Comparison of ENCODE assay signal across 13 mouse cellular contexts in genomic region chr10:23942465-23942864, GRCm38 (mm10). TPM values are rescaled to one million over a fixed set of nuclear protein-coding genes. Genes with fewer than 3 reads are reported as not detected.
DNase-seq lines count a peak whose midpoint lies in the region; ATAC-seq and TF ChIP-seq lines count a peak whose summit lies in the region.
"Had no signal": no experiment of that assay in that cellular context is flagged by ENCODE, and none has a peak within 500 bp of the region (broad histone marks: within the 10 kb centered on the region; RNA-seq: fewer than 3 reads in every experiment).

No protein-coding gene starts in this region.

- 87% methylated on average over 5 of the region's 5 CpGs for WGBS in kidney, embryonic 14.5 days
- WGBS in forebrain, postnatal 0 days = 82% methylated on average over 5 of the region's 5 CpGs

- H3K9ac ChIP-seq in kidney, embryonic 14.5 days (ENCODE audit: low read depth, low read length) = no peak overlapping the region
- H3K9ac ChIP-seq in forebrain, postnatal 0 days = no peak overlapping the region
- H3K9ac ChIP-seq: liver, embryonic 15.5 days; neural tube, embryonic 13.5 days had no signal

- no peak overlapping the region for H3K27ac ChIP-seq in kidney, embryonic 14.5 days (ENCODE audit: low read depth, low read length)
- no peak overlapping the region for H3K27ac ChIP-seq in forebrain, postnatal 0 days (ENCODE audit: low read depth, low read length)
- H3K27ac ChIP-seq: liver, embryonic 15.5 days; neural tube, embryonic 13.5 days had no signal

- ATAC-seq in kidney, embryonic 14.5 days (ENCODE audit: low FRiP score, low TSS enrichment) = no peak
- ATAC-seq in forebrain, postnatal 0 days = no peak

- DNase-seq in kidney, postnatal 10 days = peak; percentile 28
- DNase-seq in R1 (ENCODE audit: low read depth, low spot score) = peak; percentile 83
- DNase-seq in naive thymus-derived CD4-positive, alpha-beta T cell, adult 2 months (ENCODE audit: low read depth) = peak; percentile 4
- DNase-seq in forebrain, postnatal 0 days = no peak
- DNase-seq in MN1 (ENCODE audit: low spot score) = no peak
- no peak for DNase-seq in cerebellum, adult 9-10 months
- DNase-seq: adrenal gland, postnatal 25 days had no signal

- H3K4me1 ChIP-seq in kidney, embryonic 14.5 days (ENCODE audit: control insufficient read depth, insufficient read depth, low read length) = no peaks in the 10 kb centered on the region
- H3K4me1 ChIP-seq in E14TG2a.4 (replicated peaks; ENCODE audit: low read depth, low read length) = peaks cover 6% of the 10 kb centered on the region; the same call in 1 of the 2 replicates
- H3K4me1 ChIP-seq in forebrain, postnatal 0 days (ENCODE audit: insufficient read depth) = no peaks in the 10 kb centered on the region
- H3K4me1 ChIP-seq: liver, embryonic 15.5 days had no signal

- H3K36me3 ChIP-seq in kidney, embryonic 14.5 days (ENCODE audit: control insufficient read depth, insufficient read depth, low read length) = no peaks in the 10 kb centered on the region
- H3K36me3 ChIP-seq in E14TG2a.4 (ENCODE audit: insufficient read depth, low read length) = no peaks in the 10 kb centered on the region
- no peaks in the 10 kb centered on the region for H3K36me3 ChIP-seq in forebrain, postnatal 0 days (ENCODE audit: insufficient read depth)
- H3K36me3 ChIP-seq: liver, embryonic 15.5 days; neural tube, embryonic 13.5 days had no signal

- no peaks in the 10 kb centered on the region for H3K27me3 ChIP-seq in kidney, embryonic 14.5 days (ENCODE audit: control insufficient read depth, insufficient read depth, low read length)
- no peaks in the 10 kb centered on the region for H3K27me3 ChIP-seq in E14TG2a.4 (ENCODE audit: insufficient read depth, low read length)
- no peaks in the 10 kb centered on the region for H3K27me3 ChIP-seq in forebrain, postnatal 0 days (ENCODE audit: insufficient read depth, low read length)
- H3K27me3 ChIP-seq: liver, embryonic 15.5 days; neural tube, embryonic 13.5 days had no signal

- H3K9me3 ChIP-seq in kidney, embryonic 14.5 days (ENCODE audit: control insufficient read depth, low read length) = no peaks in the 10 kb centered on the region
- H3K9me3 ChIP-seq in E14TG2a.4 (ENCODE audit: low read length) = no peaks in the 10 kb centered on the region
- H3K9me3 ChIP-seq in forebrain, postnatal 0 days (ENCODE audit: low read length) = no peaks in the 10 kb centered on the region
- H3K9me3 ChIP-seq: liver, embryonic 15.5 days; neural tube, embryonic 13.5 days had no signal

- peak; percentile 96 for TF ChIP-seq CTCF in E14TG2a.4 (conservative IDR thresholded peaks at IDR 0.05; ENCODE audit: low read length)
- no peak; the same call in 1 of the 2 replicates for TF ChIP-seq CTCF in forebrain, postnatal 0 days (IDR thresholded peaks at IDR 0.05; ENCODE audit: low read depth)

- no peak overlapping the region for H3K4me3 ChIP-seq in kidney, embryonic 14.5 days (ENCODE audit: low read length)
- H3K4me3 ChIP-seq in E14TG2a.4 (replicated peaks; ENCODE audit: low read length) = no peak overlapping the region
- H3K4me3 ChIP-seq in forebrain, postnatal 0 days (ENCODE audit: low read depth, low read length) = no peak overlapping the region
- H3K4me3 ChIP-seq: erythroblast, embryonic 14.5 days; liver, embryonic 15.5 days; neural tube, embryonic 13.5 days had no signal

- no peak overlapping the region for H3K4me2 ChIP-seq in kidney, embryonic 14.5 days (replicated peaks; ENCODE audit: low read depth, low read length)
- no peak overlapping the region for H3K4me2 ChIP-seq in forebrain, postnatal 0 days (ENCODE audit: low read depth)
- H3K4me2 ChIP-seq: heart, embryonic 11.5 days; liver, embryonic 15.5 days; neural tube, embryonic 13.5 days had no signal

RNA-seq across cellular contexts. Expression of gene Taar2, which starts 4.1 kb away (rescaled TPM):
- polyA plus RNA-seq in kidney, embryonic 14.5 days (2014; fragmentation: Nextera tagmentation; extraction: Ambion mirVana) = not detected in 2 replicates
- total RNA-seq in forebrain, postnatal 0 days (2014; rRNA removed) = not detected in 2 replicates
- polyA plus RNA-seq in forebrain, postnatal 0 days (2015; fragmentation: Nextera tagmentation; extraction: Ambion mirVana) = 0.15 and 0.19 TPM in 2 replicates
- total RNA-seq: adrenal gland, postnatal 25 days had no signal
- polyA plus RNA-seq: erythroblast, embryonic 14.5 days; heart, embryonic 11.5 days; liver, embryonic 15.5 days had no signal

RNA-seq across cellular contexts. Expression of gene Taar3, which starts 6.9 kb away (rescaled TPM):
- polyA plus RNA-seq in kidney, embryonic 14.5 days (2014; fragmentation: Nextera tagmentation; extraction: Ambion mirVana) = not detected in 2 replicates
- not detected in 2 replicates for total RNA-seq in forebrain, postnatal 0 days (2014; rRNA removed)
- polyA plus RNA-seq in forebrain, postnatal 0 days (2015; fragmentation: Nextera tagmentation; extraction: Ambion mirVana) = not detected in 2 replicates
- total RNA-seq: adrenal gland, postnatal 25 days had no signal
- polyA plus RNA-seq: erythroblast, embryonic 14.5 days; heart, embryonic 11.5 days; liver, embryonic 15.5 days; neural tube, embryonic 13.5 days had no signal

RNA-seq across cellular contexts. Expression of gene Taar4, which starts 17.8 kb away (rescaled TPM):
- not detected in 2 replicates for polyA plus RNA-seq in kidney, embryonic 14.5 days (2014; fragmentation: Nextera tagmentation; extraction: Ambion mirVana)
- total RNA-seq in forebrain, postnatal 0 days (2014; rRNA removed) = not detected in 2 replicates
- polyA plus RNA-seq in forebrain, postnatal 0 days (2015; fragmentation: Nextera tagmentation; extraction: Ambion mirVana) = not detected in 2 replicates
- total RNA-seq: adrenal gland, postnatal 25 days had no signal
- polyA plus RNA-seq: erythroblast, embryonic 14.5 days; heart, embryonic 11.5 days; liver, embryonic 15.5 days; neural tube, embryonic 13.5 days had no signal

RNA-seq across cellular contexts. Expression of gene Taar1, which starts 22.3 kb away (rescaled TPM):
- polyA plus RNA-seq in kidney, embryonic 14.5 days (2014; fragmentation: Nextera tagmentation; extraction: Ambion mirVana) = not detected in 2 replicates
- not detected in 2 replicates for total RNA-seq in forebrain, postnatal 0 days (2014; rRNA removed)
- not detected in 2 replicates for polyA plus RNA-seq in forebrain, postnatal 0 days (2015; fragmentation: Nextera tagmentation; extraction: Ambion mirVana)
- total RNA-seq: adrenal gland, postnatal 25 days had no signal
- polyA plus RNA-seq: erythroblast, embryonic 14.5 days; heart, embryonic 11.5 days; liver, embryonic 15.5 days; neural tube, embryonic 13.5 days had no signal

RNA-seq across cellular contexts. Expression of gene Taar5, which starts 28.0 kb away (rescaled TPM):
- not detected in 2 replicates for polyA plus RNA-seq in kidney, embryonic 14.5 days (2014; fragmentation: Nextera tagmentation; extraction: Ambion mirVana)
- not detected in 2 replicates for total RNA-seq in forebrain, postnatal 0 days (2014; rRNA removed)
- polyA plus RNA-seq in forebrain, postnatal 0 days (2015; fragmentation: Nextera tagmentation; extraction: Ambion mirVana) = not detected in 2 replicates
- total RNA-seq: adrenal gland, postnatal 25 days had no signal
- polyA plus RNA-seq: heart, embryonic 11.5 days; liver, embryonic 15.5 days; neural tube, embryonic 13.5 days had no signal

Comparison
In these comparisons a context has a peak if more than half of its experiments do, and no peak if none do; other contexts are left out.
1. DNase-seq: peak in kidney, postnatal 10 days (single experiment), R1 (single experiment) and naive thymus-derived CD4-positive, alpha-beta T cell, adult 2 months (single experiment); none in forebrain, postnatal 0 days (single experiment), MN1 (single experiment) and cerebellum, adult 9-10 months (single experiment).